Mouse (Mus musculus) forelimb bud, embryonic 11.5 days (tissue): ENCODE data around the gene Atg16l2.

Source experiments
- DNase-seq: peaks from one replicate; pipeline ENCODE4 v3.0.0-alpha.2; 2012; ENCODE audit warnings: low read depth, low spot score

Gene Atg16l2

GRCm38 (mm10) chr7:101321218-101321827 lies 19.3 kb upstream of the Atg16l2 start:
- DNase-seq = no peak

DNA sequence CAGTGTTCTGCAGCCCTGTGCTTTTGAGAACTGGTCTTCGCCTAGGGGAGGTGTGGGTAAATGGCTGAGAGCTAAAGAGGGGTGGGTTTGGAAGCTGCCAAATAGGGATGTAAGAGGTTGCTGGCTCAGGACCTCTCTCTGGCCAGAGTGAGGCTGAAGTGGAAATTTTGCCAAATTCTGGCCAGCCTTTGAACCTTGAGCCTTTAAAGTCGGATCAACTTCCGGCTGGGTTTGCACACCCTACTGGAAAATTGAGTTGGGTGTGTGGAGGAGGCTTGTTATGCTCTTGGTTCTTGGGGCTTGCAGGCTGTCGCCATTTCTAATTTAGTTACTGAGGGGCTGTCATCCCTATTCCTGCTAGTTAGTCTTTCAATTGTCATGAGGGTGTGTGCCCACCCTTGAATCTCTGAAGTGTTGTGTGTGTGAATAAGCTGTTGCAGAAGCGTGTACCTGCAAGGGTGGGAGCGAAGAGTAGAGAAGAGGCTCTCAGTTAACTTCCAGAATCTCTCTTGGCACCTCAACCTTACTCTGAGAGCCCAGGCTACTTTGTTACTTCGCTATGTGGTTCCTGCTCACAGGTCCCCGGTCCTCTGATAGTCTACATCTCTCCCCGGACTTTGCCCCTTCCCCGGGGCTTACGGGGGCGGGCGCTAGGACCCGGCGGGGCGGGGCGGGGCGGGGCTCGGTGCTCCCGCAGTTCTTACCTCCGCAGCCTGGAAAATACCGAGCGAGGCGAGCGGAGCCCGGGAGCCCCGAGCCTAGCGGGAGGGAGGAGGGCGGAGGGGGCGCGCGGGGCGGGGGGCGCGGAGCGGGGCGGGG lies 18.6 kb upstream of the Atg16l2 start:
- DNase-seq = no peak

DNA sequence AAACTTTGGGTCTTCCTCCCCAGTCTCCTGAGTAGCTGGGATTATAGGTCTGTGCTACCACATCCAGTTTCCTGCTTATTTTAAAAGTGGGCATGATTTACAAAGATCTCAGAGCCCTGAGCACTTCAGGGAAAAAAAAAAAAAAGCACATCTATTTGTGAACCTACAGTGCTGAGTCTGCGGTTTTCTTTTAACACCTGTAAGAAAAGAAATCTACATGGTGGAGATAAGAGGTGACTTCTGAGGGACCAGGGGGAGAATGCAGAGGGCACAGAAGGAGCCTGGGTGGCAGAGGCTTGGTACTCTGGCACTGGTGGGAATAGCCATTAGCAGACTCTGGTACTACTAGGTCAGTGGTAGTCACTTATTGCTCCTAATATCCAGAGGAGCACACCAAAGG lies 17.7 kb upstream of the Atg16l2 start:
- DNase-seq = no peak

DNA sequence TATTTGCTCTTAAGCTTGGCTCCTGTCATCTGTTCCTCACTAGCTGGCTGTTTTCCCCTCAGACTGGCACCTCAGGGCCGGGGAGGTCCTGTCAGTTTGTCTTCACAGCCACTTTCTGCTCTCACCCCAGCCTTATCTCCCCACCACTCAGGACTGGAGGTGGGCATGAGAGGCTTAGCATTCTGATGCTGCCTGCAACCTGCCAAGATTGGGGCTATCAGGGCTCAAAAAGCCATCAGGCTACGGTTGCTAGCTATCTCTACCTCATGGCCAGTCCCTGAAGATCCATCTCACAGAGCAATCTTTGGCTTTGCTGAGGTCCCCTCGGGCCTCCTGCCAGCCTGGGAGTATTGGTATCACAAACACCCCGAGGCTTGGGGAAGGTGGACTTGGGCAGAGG lies 16.8 kb upstream of the Atg16l2 start:
- no peak for DNase-seq

- no peak for DNase-seq
Measured at GRCm38 (mm10) chr7:101317014-101317413, 15.0 kb upstream of the Atg16l2 start, which contains the start of gene Stard10. Gene Stard10, plus strand, starts transcription at chr7:101317086.

DNA sequence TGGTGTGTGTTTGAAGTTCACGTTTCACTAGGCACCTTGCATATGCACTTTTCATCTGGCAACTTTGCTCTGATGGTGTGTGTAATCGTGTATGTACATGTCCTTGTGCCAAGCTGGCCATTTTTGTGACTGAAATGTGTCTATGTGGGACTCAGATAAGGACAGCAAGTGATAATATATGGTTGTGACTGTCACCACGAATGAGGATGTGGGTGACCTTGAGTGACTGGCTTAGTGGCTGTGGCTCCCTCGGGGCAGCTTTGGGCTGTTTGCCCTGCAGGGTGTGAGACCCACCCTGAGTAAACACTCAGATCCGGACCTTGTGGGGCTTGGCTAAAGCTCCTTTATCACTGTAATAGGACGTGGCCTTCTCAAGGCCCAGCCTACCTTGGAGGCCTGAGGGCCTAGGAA lies 14.5 kb upstream of the Atg16l2 start:
- no peak for DNase-seq

DNA sequence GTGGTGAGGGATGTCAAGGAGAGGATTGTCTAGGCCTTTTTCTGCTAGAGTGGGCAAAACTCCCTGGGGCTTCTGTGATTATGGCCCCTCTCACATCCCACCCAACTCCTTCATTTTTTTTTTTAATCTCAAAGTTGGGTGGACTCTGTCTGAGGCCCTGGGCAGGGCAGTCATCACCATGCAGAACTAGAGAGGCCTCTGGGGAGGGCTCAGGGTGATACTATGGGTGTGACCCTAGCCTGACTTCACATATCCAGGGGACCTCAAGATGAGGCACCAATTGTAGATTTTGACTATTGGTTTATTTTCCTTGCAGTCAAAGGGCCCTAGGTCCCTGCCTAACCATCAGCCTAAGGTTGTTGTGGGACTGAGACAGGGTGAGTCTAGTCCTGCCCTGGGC lies 13.6 kb upstream of the Atg16l2 start:
- DNase-seq = no peak

DNA sequence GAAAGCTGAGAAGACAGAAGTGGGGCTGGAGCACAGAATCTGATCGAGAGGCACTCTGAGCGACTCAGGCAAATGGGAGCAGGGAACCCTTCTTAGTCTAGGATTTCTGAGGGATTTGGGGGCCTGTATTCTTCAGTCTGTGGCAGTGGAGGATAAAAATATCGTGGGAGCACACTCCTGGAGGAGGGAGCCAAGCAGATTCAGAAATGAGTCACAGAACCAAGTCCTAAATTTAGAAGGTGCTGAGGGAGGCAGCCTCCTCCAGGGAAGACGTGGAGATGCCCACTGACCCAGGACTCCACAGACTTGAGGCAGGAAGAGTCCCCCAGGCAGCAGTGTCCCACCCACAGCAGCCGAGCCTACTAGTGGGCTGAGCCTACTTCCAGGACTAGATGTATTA lies 12.3 kb upstream of the Atg16l2 start:
- no peak for DNase-seq

DNA sequence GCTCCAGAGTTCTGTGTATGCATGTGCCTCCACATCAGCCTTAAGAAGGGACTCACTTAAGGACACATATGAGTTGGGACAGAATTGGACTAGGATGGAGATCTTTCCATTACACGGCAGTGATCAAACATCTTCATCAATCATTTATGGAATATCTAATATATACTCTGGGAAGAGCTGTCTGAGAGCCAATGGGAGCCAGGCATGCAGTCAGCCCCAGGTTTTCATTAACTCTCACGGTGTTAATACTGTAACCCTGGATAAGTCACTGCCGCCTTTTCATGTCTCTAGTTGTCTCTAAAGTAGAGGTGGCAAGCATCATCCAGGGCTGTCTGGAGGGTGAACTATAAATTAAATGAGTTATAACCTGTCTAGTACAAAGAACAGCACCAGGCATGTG lies 11.0 kb upstream of the Atg16l2 start:
- no peak for DNase-seq

GRCm38 (mm10) chr7:101311061-101311460 lies 9.0 kb upstream of the Atg16l2 start:
- no peak for DNase-seq

GRCm38 (mm10) chr7:101310327-101311028 lies 8.4 kb upstream of the Atg16l2 start:
- peak; percentile 98 for DNase-seq

GRCm38 (mm10) chr7:101309985-101310326 lies 7.9 kb upstream of the Atg16l2 start:
- DNase-seq = no peak

DNA sequence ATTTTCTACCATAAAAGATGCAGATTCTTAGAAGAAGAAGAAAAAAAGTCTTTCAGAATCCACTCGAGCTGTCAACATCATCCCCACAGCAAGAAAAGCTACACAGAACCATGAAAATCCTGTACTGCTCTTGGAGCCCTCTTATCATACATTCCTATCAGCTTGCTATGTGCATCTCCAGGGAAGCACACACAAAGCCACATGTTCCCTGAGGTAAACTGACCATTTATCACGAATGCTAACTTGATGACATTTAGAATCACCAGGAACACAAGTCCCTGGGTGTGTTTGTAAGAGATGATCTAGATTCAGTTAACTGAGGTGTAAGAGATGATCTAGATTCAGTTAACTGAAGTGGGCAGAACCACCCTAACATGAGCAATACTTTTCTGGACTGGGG lies 4.8 kb upstream of the Atg16l2 start:
- DNase-seq = no peak

GRCm38 (mm10) chr7:101302691-101303090 lies 640 bp upstream of the Atg16l2 start:
- no peak for DNase-seq

DNA sequence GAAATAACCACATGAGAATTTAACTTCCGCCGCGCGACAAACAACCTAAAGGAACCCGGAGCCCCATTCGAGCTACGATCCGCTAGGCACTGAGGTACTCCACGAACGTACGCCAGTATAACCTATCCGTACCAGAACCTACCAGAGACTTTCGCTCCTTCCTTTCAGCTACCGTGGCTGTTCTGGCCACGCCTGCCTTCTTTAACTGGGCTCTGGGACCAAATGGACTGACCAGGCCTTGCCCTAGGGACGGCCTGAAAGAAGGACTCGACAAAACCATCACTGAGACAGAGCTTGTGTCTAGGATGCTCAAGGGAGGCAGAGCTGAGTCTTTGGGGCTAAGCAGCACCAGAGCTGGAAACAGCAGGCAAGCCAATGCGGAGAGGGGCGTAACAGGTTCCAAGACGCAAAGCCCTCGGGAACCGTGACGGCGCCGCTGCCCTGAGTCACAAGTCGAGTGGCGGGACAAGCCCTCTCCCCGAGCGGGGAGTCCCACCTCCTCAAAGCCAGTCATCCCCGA lies 630 bp downstream of the Atg16l2 start:
- DNase-seq = peak; percentile 50

DNA sequence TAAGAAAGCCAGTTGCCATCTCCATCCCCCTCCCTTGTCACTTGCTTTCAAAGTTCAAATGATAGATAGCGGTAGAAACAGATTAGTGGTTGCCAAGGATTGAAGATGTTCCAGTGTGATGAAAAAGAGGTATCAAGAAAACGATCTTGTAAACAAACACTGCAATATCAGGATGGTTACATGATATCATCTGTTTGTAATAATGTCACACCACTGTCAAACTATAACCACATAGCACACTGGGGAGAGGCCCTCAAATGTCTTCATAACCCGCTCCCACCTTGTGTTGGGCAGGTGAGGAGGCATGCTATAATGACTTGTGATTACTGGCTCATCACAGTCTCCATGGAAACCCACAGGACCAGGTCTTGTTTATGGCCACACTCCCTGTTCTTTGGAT lies 3.7 kb downstream of the Atg16l2 start:
- no peak for DNase-seq

GRCm38 (mm10) chr7:101297023-101297405 lies 5.0 kb downstream of the Atg16l2 start:
- no peak for DNase-seq

DNA sequence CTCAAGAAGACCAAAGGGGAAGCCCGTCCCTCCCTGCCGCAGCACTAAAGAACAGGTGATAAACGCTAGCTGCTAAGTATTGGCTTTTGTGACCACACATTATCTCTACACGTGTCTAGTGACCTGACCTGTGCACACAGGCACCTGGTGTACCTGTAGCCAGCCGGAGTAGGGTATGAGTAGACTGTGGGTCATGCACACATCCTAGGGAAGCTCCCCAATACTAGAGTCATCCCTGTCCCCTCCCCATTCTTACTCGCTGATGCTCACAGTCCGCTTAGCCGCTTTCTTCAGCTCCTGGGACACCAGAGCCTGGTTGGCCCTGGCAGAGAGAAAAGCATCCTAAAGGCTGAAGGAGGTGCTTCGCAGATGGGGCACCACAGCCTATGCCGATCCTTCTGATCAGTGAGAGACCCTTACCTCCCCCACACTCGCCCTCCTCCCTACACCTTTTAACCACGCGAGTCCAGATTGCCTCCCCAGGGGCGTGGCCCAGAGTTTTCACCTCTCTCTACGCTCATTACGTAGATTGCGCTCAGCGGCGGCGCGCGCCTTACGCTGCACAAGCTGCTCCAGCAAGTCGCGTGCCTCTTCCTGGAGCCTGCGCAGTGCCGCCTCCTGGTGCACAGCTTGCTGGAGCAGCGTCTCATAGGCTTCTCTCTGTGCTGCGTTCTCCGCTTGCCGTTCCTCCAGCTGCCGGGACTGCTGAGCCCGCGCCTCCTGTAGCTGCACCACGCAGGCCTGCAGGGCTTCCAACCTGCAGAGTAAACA lies 5.6 kb downstream of the Atg16l2 start:
- DNase-seq = peak; percentile 87

- no peak for DNase-seq
Measured at GRCm38 (mm10) chr7:101295438-101295837, 6.6 kb downstream of the Atg16l2 start.

DNA sequence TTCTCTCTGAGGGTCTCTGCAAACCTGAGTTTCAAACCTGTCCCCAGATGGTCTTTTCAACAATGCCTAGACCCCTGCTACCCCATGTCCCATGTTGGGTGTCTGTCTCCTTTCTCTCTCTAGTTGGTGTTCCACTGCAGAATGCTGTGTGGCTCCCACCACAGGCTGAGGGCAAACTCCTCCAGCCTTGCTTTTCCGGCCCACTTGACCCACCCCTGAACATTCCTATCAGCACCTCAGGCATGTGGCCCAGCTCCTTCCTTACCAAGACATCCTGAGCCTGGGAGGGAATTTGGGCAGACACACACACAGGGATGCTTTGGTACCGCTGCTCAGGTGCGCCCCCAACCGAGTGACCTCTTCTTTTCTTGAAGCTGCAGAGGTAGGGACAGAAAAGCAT lies 8.4 kb downstream of the Atg16l2 start:
- DNase-seq = no peak

DNA sequence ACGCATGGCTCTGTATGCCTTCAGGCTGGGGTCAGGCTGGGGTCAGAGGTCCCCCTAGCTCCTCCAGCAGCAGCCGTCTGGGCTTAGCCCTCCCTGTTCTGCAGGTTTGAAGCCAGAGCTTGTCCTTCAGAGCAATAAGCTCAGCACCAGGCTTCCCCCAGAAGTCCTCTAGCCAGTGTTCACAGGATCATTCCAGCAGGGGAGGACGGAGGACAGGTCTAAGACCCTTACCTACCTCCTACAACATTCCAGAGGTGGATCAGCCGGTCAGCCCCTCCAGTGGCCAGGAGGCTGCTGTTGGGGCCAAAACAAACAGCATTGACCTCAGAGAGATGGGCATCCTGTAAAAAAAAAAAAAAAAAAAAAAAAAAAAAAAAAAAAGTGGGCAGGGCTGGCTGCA lies 8.9 kb downstream of the Atg16l2 start:
- no peak for DNase-seq

DNA sequence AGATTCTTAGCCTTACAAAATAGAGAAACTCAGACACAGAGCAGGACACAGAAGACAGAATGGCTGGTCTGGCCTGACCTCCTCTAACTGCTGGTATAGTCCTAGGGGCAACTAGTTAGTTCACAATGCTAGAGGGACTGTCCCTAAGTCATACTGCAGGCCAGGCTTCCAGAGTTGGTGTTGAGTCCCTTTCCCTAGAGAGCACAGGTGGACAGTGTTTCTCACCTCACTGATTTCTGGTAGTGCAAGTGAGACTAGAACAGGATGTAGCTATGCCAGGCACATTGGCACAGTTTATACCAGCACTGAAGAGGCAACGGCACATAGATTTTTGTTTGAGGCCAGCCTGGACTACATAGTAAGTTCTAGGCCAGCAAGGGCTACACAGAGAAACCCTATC lies 9.4 kb downstream of the Atg16l2 start:
- DNase-seq = no peak
